Mouse (Mus musculus) urinary bladder, postnatal 14 days (tissue): Measurements from ENCODE around the gene F2r.

Source experiments
- DNase-seq: peaks from one replicate; pipeline ENCODE4 v3.0.0; 2021; ENCODE audit warnings: low spot score

The F2r gene

DNA sequence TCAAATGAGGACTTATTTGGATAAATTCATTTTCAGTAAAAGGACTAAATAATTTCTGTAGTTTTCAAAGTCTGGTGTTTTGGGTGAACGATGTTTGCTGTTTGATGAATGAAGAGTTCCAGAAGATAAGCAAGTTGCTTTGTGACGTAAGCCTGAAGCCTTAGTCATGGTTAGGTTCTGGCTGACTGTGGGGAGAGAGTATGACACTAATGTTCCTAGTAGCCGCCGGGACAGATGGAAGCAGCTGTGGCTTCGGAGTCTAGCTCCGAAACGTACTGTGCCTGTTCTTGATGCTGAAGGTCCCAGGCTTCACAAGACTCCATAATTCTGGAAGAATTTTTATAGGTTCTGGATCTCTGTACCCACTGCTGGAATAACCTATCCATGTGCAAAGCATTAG is 22.9 kb downstream of the F2r start:
- DNase-seq: no peak

DNA sequence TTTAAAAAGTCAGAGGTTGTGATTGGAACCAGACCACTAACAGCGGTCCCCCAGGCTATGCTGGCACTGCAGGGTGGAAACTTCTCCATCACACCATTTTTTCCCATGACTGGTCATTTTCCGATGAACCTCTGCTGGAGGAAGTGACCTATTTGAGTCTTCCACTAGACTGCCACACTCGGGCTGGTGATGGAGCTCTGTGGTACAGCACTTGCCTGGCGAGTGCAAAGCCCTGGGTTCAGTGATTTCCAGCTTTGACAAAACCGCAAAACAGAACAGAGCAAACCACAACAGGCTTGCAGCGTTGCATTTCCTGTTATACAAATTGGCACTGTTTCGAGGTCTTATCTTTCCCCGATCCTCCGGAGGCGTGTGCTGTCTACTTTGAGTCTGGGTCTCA is 25.4 kb downstream of the F2r start:
- no peak for DNase-seq

DNA sequence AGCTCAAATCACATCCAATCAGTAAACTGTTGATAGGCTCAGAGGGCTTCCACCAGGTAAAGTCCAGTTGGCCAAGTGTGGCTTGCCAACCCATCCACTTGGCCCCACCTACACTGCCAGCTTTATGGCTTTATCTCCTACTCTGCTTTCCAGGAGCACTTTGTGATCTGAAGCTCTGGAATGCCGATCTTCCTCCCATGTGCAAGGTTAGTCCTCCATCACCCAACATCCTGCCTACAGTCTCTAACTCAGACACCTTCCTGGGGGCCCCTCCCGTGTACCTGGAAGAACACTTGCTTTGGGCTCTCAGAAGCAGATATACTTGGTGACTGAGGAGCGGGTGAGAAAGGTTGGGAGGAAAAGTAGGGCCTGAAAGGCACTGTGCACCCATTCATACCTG is 26.7 kb downstream of the F2r start:
- no peak for DNase-seq

DNA sequence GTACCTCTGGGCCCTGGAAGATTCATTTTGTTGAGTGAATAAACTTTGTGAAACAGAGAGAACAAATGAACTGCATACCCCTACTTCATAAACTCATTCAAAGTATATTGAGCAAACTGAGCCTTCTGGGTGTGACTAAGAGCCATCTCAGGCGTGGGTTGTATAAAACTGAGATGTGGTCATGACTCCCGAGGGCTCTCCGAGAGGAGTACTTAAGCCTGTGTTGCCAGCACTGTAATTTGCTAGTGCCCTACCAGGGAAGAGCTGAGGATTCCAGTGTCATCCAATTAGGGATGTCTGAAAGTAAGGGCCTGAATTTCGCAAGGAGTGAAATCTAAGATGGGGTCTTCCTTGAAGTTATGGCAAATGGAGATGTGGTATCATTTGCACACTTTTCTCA is 30.7 kb downstream of the F2r start:
- no peak for DNase-seq

DNA sequence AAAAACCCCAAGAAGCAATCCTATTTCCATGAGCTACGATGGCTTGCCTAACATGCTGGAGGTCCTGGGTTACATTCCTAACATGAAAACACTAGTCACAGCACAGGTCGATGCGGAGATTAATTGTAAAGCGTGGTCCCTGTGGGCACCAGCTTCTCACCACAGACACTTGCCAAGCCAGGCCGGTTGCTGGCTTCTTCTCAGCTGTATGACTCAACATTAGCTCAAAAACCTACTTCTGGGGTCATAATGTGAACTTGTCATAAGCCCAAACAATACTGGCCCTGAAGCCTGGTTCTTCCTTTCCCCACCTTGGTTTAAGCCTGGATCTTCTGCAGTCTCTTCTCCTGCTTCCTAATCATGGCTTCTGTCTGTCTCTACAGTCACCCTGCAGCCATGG is 33.4 kb downstream of the F2r start:
- no peak for DNase-seq

DNA sequence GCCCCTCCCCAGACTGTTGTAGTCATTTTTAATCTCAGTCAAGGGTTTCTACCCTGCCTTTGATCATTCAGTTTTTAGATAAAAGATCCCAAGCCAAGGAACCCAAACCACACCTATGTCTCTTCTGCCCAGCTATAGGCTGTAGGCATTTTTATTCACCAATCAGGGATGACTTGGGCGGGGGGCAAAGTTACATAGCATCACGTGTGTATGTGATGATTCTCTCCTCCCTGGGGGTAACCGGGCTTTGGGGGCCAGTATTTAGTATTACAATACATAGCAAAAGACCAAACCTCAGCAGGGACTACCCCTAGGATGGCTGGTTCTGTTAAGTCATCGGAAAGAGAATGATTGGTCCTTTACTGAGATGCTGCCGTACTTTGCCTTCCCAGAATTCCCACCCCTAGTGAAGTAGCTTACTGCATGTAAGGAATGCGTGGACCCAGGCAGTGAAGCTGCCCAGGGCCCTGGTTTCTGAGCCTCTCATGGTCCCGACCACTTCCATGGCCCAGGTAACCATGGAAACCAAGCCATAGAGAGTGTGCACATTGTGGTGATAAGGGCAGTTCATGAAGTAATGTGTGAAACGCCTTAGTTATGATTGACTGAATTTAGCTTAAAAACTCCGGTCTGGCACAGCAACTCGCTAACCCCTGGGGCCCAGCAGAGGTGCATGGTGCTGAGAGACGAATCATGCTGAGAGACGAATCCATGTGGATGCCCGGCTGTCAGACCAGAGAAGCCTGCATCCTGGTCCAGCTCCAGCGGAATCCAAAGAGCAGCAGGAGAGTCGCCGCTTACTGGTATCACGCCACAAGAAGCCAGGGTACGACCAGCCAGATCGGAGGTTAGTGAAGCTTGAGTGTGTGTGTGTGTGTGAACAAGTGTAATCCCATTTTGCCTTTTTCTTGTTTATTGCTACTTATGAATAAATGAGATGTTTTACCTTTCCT is 34.8 kb downstream of the F2r start:
- DNase-seq: no peak

DNA sequence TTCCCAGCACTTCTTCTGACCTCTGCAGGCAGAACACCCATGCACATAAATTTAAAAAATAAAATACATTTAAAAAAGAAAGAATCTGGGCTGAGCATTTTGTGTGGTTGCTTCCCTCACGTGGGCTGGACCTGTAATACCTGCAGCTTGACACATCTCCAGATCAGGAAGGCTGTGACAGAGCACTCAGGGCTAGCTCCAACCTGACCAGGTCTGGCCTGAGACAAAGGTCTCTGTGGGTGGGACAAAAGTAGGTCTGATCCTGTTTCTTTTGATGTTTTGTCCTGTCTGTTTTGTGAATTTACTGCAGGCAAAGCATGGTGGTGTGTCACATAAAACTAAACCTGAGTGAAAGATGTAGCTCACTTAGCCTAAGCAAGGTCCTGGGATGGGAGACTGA is 36.4 kb downstream of the F2r start:
- DNase-seq: no peak

DNA sequence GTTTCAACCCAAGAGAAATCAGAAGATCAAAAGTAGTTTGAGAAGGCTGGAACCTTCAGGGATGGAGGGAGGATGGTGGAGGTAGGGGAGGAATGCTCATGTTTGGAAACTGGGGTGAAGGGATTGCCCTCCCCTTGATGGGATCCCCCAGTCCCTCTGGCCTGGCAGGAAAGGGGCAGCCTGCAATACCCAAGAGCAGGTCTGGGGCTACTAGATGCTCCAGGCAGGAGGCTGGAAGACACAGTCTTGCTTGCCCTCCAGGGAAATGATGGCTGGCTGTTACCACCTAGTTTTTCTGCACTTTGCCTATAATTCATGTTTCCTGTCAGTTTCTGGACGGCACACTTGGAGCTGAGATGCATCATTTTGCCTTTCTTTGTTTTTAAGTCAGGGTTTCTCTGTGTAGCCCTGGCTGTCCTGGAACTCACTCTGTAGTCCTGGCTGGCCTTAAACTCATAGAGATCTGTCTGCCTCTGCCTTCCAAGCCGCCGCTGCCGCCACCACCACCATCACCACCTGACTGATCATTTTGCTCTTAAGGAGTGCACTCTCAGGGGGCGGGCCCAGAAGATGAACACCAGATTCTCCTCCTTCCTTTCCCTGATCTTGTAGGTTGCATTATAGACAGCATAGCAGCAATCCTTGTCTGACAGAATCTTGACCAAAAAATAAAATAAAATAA is 40.1 kb downstream of the F2r start:
- DNase-seq: no peak

DNA sequence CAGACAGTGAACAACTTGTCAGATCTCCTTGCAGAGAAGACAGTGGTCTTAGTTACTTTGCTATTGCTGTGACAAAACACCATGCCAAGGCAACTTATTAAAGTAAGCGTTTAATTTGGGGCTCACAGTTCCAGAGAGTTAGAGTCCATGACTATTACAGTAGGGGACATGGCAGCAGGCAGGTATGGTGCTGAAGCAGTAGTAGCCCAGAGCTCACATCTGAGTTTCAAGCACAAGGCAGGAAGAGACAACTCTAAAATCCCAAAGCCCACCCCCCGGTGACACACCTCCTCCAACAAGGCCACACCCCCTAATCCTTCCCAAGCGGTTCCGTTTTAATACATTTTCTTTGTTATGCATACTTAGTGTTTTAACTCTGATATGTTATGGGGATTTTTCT is 47.4 kb downstream of the F2r start:
- no peak for DNase-seq

DNA sequence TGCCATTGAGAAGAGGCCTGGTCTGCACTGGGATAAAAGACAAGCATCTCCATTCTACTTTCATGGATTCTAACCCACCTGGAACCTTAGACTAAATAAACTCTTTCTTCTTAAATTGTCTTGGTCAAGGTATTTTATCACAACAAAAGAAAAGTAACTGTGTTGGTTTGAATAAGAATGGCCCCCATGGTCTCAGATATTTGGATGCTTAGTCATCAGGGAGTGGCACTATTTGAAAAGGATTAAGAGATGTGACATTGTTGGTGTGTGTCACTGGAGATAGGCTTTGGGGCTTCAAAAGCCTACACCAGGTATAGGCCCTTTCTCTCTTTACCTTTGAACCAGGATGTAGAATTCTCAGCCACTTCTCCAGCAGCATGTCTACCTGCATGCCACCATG is 49.0 kb downstream of the F2r start:
- DNase-seq: no peak

DNA sequence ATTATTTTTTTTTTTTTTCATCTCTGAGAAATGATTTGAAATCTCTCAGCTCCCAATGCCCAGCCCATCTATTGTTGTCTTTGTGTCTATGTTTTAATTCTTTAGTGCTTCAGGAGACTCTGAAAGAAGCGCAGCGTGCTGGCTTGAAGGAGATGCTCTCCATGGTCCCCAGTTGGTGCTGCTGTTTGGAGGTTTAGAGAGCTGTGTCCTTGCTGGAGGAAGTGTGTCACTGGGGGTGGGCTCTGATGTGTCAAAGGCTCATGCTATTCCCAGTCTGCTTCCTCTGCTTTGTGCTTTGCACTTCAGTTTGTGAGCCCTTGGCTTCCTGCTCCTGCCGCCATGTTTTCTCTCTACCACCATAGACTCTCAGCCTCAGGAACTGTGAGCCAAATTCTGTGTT is 50.0 kb downstream of the F2r start:
- DNase-seq: no peak

DNA sequence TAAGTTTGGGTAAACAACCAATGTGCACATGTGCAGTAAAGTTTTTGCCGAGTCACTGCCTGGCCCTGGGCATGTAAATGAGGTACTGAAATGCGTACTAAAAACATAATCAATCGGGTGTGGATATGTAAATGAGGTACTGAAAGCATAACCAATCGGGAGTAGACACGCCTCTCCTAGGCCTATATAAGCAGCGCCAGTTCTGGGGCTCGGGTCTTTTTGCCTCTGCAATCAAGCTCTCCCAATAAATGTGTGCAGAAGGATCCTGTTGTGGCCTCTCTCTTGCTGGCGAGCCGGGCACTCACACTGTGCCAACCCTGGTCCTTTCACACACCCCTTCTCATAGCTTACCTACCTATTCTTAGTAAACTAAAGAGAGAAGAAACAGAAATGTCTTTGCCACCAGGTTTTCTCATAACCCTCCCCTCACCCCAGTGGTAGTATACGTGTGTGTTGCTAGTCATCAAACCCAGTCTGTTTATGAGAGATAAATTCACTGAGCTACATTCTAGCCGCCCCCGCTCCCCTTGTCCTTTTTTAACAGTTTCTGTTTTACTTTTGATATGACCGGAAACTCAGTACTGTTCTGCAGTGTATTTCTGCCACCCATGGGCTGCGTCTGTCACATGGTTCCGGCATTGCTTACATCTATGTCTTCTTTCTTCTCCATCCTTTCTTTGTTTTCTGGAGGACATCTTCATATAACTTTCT is 51.3 kb downstream of the F2r start:
- DNase-seq: no peak

DNA sequence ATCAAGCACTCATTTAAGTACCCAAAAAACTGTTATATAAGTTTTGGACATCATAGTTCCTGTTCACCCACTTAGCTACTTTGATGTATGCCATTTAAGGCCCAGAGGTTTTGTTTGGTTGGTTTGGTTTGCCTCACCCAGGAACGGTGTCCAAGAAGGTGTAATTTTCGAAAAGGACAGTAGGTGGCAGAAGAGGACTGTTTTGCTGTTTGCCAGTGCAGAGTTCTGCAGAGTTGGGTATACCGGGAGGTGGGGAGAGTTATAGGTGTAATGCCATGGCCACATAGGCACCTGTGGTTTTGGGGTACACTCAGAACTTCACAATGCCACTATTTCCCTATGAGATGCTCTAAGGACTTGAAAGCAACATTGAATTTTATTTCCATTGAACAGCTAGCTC is 54.6 kb downstream of the F2r start:
- peak; percentile 70 for DNase-seq

DNA sequence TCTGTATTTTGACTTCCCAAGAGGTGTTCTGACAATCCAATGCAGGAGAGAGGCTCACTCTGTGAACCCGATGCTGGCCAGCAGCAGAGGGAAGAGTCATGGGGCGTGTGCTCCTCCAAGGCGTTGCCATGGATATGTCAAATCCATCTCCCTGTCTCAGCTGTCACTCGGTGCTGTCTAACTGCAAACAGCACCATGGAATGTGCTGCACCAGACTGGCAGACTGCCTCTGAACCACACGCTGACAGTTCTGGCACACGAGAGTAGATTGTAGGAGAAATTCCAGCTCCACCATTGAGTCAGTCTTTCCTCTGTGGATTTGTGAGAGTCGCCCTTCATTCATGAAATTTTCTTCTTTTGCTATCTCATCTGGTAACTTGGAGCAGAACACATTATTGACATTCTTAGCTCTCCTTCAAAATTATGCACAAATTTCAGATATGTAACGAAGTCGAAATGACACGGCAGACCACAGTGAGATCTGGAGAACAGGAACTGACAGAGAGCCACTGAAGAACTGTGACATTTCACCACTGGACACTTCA is 55.1 kb downstream of the F2r start:
- DNase-seq: no peak

DNA sequence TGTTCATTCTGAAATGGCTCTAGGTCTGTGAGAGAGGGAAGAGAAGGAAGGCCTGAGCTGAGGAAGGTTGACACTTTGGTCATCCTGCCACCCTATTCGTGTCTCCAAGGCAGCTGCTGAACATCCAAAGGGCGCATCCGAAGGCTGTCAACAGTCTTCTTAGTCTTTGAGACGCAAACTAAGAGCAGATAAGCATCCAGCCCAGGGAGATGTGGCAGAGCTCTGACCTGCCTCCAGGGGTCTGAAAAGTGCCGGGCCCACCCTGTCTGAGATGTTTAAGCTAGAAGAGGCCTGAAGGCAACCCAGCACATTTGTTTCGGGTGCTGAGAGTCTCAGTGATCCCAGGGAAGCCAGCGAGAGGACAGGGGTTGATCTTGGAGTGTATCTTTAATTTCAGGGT is 61.0 kb downstream of the F2r start:
- DNase-seq: no peak

DNA sequence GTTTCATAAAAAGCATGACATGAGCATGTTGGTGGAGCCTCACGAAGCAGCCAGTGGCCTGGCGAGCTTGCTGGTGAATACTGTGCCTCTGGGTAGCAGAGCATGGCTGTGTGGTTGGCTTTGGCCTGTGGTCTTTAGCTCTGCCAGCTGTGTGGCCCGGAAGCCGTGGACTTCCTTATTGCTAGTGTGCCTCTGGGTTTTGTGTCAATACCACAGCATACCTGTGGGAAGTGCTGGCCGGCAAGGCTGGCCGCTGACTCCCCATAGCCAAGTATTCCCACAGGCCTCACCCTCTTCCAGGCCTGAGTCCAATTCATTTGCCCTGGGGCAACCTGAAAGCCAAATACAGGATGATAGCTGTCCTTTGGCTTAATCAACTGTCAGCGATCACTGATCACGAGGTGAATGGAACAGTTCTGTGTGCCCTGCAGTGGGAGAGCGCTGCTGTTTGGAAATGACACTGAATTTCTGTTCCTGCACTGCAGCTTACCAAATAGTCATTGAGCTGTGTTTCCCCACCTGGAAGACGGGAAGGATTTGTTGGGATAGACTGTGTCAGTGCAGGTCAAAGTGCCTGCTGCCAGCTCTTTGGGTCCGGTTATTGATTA is 64.3 kb downstream of the F2r start:
- peak; percentile 29 for DNase-seq
